Mouse (Mus musculus) ES-Bruce4 (cell line): Measurements from ENCODE around the gene Polr2i. TPM values are rescaled to one million over a fixed set of nuclear protein-coding genes. Genes with fewer than 3 reads are reported as not detected.

Source experiments
- H3K27ac ChIP-seq: 2 replicates; pipeline ENCODE4 v1.5.1; 2012; ENCODE audit warnings: low read length, inconsistent platforms; ENCODE audit not compliant: insufficient read depth
- H3K27me3 ChIP-seq: 2 replicates; pipeline ENCODE4 v1.6.1; 2012; ENCODE audit warnings: mild to moderate bottlenecking, low read length, inconsistent platforms; ENCODE audit not compliant: control insufficient read depth, poor library complexity, insufficient read depth, severe bottlenecking
- H3K36me3 ChIP-seq: 2 replicates; pipeline ENCODE4 v1.6.1; 2012; ENCODE audit warnings: inconsistent platforms, mild to moderate bottlenecking, low read length, moderate library complexity; ENCODE audit not compliant: control insufficient read depth, poor library complexity, insufficient read depth, severe bottlenecking
- H3K4me1 ChIP-seq: one replicate; pipeline ENCODE4 v1.8.1; 2011; ENCODE audit warnings: low read length; ENCODE audit not compliant: control insufficient read depth, insufficient read depth
- H3K4me3 ChIP-seq: 2 replicates; pipeline ENCODE4 v1.5.1; 2011; ENCODE audit warnings: low read depth, mild to moderate bottlenecking, low read length
- H3K9ac ChIP-seq: 2 replicates; pipeline ENCODE4 v1.6.1; 2012; ENCODE audit warnings: low read depth, mild to moderate bottlenecking, inconsistent platforms; ENCODE audit not compliant: poor library complexity, severe bottlenecking
- H3K9me3 ChIP-seq: replicated peaks from 2 replicates; pipeline ENCODE4 v1.6.1; 2012; ENCODE audit warnings: mild to moderate bottlenecking, low read length, inconsistent platforms; ENCODE audit not compliant: control insufficient read depth, poor library complexity, insufficient read depth, severe bottlenecking
- CTCF ChIP-seq: IDR thresholded peaks from one replicate; pipeline ENCODE4 v1.8.1; 2011; ENCODE audit warnings: low read depth, low read length
- EP300 ChIP-seq: IDR thresholded peaks from 2 replicates; pipeline ENCODE4 v1.6.1; 2011; ENCODE audit warnings: low read depth, low read length; ENCODE audit not compliant: insufficient read depth
- POLR2A ChIP-seq: IDR thresholded peaks from one replicate; pipeline ENCODE4 v1.8.1; 2011; ENCODE audit warnings: low read length; ENCODE audit not compliant: insufficient read depth
- polyA plus RNA-seq: library from polyadenylated mRNA; stranded (reverse); fragments of >200 nt; gene quantifications from 2 replicates; pipeline ENCODE4 v1.2.4, GENCODE M21; 2011; ENCODE audit warnings: low read depth; ENCODE audit not compliant: missing spikeins, insufficient read depth, insufficient read length

Gene Polr2i
- polyA plus RNA-seq, 1 experiment: 58.7 TPM

DNA sequence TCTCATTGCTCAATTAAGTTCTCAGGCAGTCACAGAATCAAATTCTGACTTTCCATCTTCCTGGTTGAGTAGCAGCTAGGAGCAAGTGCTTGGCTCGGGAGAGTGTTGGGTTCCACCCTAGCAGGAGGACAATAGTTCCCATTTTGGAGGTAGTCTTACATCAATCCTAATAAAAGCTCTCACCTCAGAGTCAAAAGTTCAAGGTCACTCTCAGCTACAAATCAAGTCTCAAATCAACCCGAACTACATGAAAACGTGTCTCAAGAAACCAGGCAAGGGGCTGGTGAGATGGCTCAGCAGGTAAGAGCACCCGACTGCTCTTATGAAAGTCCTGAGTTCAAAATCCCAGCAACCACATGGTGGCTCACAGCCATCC is 42.6 kb upstream of the Polr2i start:
- peaks cover 3% of the 10 kb centered on the region for H3K4me1 ChIP-seq
- no peak for TF ChIP-seq POLR2A
- TF ChIP-seq EP300: no peak
- H3K4me3 ChIP-seq: no peak overlapping the region
- H3K9me3 ChIP-seq: no peaks in the 10 kb centered on the region
- H3K27ac ChIP-seq: peak overlapping the region; percentile 63
- H3K36me3 ChIP-seq: peaks cover 48% of the 10 kb centered on the region
- H3K9ac ChIP-seq: no peak overlapping the region
- H3K27me3 ChIP-seq: no peaks in the 10 kb centered on the region

DNA sequence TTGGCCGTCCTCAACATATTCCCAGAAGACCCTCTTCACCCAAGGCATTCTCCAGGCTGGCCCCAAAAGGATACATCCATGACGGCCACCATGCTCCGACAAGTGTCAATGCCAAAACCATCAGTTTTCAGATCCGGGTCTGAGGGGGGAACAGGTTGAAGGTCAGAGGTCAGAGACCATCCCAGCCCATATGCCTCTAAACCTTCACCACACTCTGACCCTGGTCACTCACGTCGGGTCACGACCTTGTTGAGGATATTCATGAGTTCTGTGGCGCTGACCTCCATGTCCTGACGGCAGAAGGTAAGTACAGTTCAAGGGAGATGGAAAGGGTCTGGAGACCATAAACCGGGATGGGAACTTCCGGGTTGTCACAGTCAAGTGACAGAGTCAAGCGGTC is 39.7 kb upstream of the Polr2i start:
- no peak for TF ChIP-seq POLR2A
- no peak for TF ChIP-seq CTCF
- no peak for TF ChIP-seq EP300
- H3K36me3 ChIP-seq: peaks cover 39% of the 10 kb centered on the region
- H3K4me3 ChIP-seq: peak overlapping the region; percentile 73

DNA sequence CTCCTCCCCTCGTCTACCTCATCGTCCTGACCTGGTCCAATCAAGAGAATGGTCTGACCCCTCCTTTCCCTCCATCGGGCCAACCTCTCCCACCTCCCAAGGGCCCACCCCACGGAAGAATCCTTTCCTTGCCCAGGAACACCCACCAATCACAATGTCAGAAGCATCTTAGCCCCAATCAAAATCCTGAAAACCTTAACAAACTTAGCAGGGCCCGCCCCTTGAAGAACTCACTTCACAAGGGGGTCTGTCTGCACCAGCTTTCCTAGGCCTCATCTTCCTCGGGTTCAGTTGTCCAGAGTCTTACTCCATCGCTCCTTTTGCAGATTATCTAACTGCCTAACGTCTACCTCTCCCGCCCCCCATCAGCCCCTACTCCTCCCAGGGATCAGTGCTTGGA is 38.7 kb upstream of the Polr2i start:
- TF ChIP-seq POLR2A (peak; percentile 54), CTCF (no peak)
- Histone ChIP-seq H3K36me3 (peaks cover 31% of the 10 kb centered on the region), H3K27ac (peak overlapping the region; percentile 91), H3K27me3 (no peaks in the 10 kb centered on the region), H3K9ac (peak overlapping the region; percentile 83), H3K9me3 (no peaks in the 10 kb centered on the region), H3K4me3 (peak overlapping the region; percentile 73), H3K4me1 (peaks cover 5% of the 10 kb centered on the region)

More for the DNA sequence above, 39.7 kb upstream of the Polr2i start:
- Histone ChIP-seq H3K4me1 (peaks cover 3% of the 10 kb centered on the region), H3K27ac (no peak overlapping the region), H3K9me3 (no peaks in the 10 kb centered on the region), H3K27me3 (no peaks in the 10 kb centered on the region), H3K9ac (peak overlapping the region; percentile 60)

DNA sequence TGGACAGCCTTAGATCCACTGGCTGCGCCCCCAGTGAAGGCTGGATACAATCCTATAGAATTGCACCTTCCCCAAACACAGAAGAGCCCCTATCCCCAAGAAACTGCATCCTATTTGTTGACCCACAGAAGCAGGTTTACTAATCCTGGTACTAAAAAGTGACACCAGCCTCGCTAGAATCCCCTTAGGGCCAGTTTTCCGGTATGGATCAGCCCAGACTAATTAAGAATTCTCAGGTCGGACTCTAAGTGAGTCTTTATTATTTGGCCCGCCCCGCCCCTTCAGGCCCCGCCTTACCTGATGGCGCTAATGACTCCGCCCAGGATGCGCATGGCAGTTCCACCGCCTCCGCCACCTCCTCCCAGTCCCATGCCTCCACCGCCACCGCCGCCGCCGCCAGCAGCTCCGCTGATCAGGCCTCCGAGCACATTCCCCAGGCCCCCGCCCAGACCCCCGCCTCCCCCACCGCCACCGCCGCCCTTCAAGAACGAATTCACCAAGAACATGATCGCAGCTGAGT is 38.1 kb upstream of the Polr2i start:
- H3K36me3 ChIP-seq: peaks cover 28% of the 10 kb centered on the region
- peak overlapping the region; percentile 93 for H3K4me3 ChIP-seq
- TF ChIP-seq POLR2A (peak; percentile 43), EP300 (0 out of 2 replicates have a peak, but pooled peaks have one; percentile 36), CTCF (no peak)
- H3K4me1 ChIP-seq: peaks cover 3% of the 10 kb centered on the region
- no peaks in the 10 kb centered on the region for H3K27me3 ChIP-seq
- H3K9ac ChIP-seq: peak overlapping the region; percentile 83
- H3K9me3 ChIP-seq: no peaks in the 10 kb centered on the region
- peak overlapping the region; percentile 91 for H3K27ac ChIP-seq

DNA sequence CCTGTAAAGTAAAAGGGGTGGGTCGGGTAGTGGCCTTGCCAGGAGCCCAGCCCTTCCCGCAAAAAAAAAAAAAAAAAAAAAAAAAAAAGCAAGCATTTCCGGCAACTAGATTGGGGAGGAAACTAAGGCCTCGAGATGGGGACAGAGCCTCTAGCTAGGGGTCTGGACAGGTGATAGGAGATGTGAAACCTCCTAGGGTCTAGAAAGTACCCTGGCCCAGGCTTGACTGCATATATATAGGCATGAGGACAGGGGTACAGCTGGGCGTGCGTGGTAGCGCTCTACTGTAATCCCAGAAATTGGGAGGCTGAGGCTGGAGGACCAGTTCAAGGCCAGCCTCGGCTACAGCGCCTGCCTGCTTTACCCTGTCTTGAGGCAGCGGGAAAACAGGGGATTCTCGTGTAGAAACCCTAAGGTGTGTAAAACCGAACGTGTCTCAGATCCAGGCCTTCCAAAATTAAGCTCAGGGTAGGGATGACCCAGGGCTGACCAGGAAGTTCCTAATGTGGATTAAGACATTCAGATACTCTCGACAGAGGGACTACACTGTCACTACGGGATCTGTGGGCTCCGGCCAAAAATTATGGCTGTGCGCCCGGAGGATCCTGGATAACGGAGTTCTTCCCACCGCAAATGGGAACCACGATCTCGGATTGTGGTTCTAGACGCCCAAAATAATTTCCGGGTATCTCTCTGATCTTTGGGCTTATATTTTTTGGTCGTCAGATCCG is 37.5 kb upstream of the Polr2i start:
- H3K27ac ChIP-seq: peak overlapping the region; percentile 80
- peak overlapping the region; percentile 93 for H3K4me3 ChIP-seq
- no peaks in the 10 kb centered on the region for H3K27me3 ChIP-seq
- peak overlapping the region; percentile 83 for H3K9ac ChIP-seq
- no peaks in the 10 kb centered on the region for H3K9me3 ChIP-seq
- H3K4me1 ChIP-seq: peaks cover 3% of the 10 kb centered on the region
- TF ChIP-seq CTCF (no peak), EP300 (no peak), POLR2A (no peak)
- peaks cover 22% of the 10 kb centered on the region for H3K36me3 ChIP-seq

DNA sequence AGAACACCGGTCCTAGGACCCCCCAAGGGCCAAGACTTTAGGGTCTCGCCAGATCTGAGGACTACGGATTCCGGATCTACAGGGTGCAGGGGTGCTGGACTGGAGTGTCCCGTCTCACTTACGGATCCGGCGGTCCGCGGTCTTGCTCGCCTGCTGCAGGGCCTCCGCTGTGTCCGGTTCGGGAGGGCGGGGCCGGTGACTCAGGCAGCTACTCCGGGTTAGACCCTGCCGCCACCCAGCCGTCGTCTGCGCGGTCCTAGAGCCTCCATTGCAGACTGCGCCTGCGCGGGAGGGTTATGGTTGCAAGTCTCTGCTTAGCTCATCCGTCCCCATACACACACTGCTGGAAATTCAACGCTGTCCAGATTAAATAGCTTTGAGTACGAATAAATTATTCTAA is 36.9 kb upstream of the Polr2i start:
- peaks cover 18% of the 10 kb centered on the region for H3K36me3 ChIP-seq
- H3K4me3 ChIP-seq: peak overlapping the region; percentile 93
- H3K4me1 ChIP-seq: peaks cover 3% of the 10 kb centered on the region
- H3K9me3 ChIP-seq: no peaks in the 10 kb centered on the region
- H3K9ac ChIP-seq: peak overlapping the region; percentile 83
- peak overlapping the region; percentile 95 for H3K27ac ChIP-seq
- TF ChIP-seq CTCF (no peak), EP300 (peak; percentile 61; the same call in 1 of the 2 replicates), POLR2A (peak; percentile 41)
- H3K27me3 ChIP-seq: no peaks in the 10 kb centered on the region
